Mouse (Mus musculus) kidney, adult 2 months (tissue): ENCODE results near the gene Tmem235.

Experiments used
- CTCF ChIP-seq: fragments of 200-500 bp; conservative IDR thresholded peaks from 2 replicates; pipeline ENCODE4 v1.5.1; 2011; ENCODE audit warnings: low read depth, mild to moderate bottlenecking, control low read depth, low read length, moderate library complexity, mixed read lengths; ENCODE audit not compliant: insufficient read depth, insufficient read length
- POLR2A ChIP-seq: fragments of 200-500 bp; IDR thresholded peaks from one replicate; pipeline ENCODE4 v1.6.1; 2011; ENCODE audit warnings: low read depth, low read length, control low read depth

- TF ChIP-seq POLR2A (no peak), CTCF (no peak)
Measured at GRCm38 (mm10) chr11:117828888-117829604, 31.5 kb upstream of the Tmem235 start.
